Mouse (Mus musculus): ENCODE measurements around the gene Gfpt1.
"Not testable (repeated sequence)": the region's sequence is repeated elsewhere in the genome, so short reads cannot be mapped to it uniquely, and the experiment has no call there.

Gene Gfpt1

DNA sequence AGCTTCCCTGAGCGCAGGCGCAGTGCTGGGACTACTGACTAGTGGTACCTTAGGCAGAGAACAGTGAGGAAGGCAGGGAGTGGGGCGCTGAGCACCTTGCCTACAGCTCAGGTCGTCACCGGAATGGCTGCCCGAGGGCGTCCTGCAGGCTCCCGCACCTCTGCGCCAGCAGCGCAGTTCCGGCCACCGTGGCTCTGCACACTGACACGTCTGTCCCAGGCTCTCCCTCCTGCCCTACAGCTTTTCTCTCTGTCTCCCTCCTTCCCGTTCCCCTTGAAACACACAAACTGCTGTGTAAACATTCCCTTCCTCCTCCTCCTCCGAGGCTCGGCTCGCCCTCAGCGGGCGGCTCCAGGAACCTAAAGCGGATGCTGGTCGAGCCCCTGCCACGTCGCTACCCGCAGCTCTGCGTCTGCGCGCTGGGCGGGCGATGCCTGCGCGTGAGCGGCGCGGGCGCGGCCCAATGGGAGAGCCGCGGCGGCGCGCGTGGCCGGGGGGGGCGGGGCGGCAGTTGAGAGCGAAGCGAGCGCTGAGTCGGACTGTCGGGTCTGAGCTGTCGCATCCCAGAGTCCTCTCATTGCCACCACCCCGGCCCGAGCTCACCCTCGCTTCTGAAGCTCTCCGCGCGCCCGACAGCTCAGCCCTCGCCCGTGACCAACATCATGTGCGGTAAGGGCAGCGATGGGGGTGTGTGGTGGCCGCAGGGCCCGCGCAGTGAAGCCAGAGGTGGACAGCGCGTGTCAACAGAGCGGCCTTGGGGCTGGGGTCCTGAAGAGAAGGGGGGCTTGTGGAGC lies at the start of gene Gfpt1:
Gene Gfpt1, plus strand, starts transcription at position 510 of the 794 bp plus-strand sequence.
- DNase-seq: peak; percentile 96 to 97

DNA sequence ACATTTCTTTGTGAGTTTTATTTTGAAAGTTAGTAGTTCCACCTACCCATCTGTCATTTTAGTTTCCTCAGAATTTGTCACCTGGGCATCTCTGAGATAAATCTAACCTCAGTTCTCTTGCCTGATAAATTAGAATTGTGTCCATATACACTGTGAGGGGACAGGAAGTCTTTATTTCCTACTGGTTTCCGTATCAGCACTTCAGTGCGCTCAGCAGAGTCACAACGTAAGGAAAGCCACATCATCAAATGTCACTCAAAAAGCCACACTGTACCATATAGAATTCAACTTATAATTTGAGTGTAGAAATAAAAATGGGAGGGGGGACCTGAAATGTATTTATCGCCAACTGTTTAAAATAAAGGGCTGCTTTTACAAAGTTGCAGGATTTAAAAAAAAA lies 48.4 kb upstream of the Gfpt1 start:
- DNase-seq: no peak

DNA sequence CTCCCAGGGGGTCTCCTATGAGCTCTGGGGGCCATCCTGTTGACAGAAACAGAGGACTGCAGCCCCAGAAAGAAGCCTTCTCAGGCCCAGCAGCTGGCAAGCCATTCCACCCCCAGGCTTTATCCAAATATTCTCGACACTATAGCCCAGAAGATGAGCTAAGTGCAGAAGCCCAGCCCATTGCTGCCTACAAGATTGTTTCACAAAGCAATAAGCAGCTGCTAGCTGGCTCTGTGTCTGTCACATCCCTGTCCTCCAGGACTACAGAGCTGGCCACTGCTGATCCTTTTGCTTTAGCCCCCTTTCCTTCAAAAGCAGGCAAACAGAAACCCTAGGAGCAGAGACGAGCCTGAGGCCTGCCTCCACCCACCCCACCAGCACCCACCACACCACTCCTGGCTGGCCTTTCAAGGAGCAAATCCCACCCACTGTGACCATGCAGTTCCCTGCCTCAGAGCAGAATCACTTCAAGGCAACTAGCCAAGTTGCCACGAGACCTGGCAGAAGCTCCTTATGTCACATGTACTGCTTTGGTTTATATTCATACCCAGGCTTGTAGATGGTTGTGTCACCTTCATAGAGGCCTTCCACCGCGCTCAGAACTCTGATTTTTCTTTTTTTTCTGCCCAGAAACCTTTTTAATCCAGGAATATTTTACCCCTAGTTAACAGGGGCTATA lies 45.9 kb upstream of the Gfpt1 start:
- DNase-seq: no peak

DNA sequence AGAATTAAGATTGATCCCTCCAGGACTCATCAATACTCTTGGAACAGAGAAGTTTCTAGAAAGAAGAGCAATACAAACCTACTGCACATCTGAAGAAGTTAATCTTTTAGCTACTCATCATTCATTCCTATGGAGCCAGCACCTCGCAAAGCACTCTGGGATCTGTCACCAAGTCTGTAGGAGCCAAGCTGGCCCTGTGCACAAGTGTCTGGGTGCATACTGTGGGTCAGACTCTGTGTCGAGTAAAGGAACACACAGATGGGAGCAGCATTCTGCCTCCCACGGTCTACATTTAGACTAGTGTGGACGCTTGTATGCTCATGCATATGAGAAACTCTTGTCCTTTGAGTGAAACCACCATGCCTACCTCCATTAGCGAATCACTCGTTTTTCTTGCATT lies 45.3 kb upstream of the Gfpt1 start:
- no peak for DNase-seq

DNA sequence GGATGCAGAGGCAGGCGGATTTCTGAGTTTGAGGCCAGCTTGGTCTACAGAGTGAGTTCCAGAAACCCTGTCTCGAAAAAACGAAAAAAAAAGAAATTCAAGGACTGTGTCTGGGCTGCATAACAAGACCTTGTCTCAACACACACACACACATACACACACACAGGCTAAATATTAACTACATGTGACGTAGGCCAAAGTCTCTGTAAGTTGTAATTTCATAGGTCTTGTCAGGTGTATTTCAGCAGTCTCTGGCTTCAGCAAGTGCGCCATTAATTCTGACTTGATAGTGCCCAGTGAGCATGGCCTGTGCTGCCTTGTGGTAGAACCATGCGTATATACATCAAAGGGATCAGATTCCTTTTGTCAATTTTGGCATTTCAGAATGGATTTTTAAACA lies 40.7 kb upstream of the Gfpt1 start:
- DNase-seq: no peak

DNA sequence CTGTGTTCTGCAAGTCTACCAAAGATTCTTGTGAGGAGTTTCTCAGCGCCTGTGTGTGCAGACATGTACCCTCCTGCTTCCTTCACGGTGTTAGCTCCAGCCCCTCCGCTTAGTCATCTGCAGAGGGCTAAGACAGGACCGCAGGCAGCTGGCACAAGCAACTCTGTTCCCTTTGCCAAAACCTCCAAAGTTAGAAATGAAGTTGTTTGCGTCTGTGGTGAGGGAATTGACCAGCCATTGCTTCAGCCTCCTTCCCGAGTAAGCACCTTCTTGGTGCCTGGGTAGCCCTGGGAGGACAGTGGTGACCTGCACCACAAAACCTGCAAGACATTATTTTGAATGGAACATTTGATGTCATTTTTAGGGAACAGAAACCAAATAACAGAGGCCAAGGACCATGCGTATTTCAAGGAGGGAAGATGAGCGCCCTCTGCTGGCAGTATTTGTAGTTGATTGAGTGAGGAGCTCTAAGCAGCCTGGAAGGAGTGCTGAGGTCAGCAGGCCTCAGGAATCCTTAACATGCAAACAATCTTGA lies 40.1 kb upstream of the Gfpt1 start:
- peak; percentile 85 to 88 for DNase-seq

DNA sequence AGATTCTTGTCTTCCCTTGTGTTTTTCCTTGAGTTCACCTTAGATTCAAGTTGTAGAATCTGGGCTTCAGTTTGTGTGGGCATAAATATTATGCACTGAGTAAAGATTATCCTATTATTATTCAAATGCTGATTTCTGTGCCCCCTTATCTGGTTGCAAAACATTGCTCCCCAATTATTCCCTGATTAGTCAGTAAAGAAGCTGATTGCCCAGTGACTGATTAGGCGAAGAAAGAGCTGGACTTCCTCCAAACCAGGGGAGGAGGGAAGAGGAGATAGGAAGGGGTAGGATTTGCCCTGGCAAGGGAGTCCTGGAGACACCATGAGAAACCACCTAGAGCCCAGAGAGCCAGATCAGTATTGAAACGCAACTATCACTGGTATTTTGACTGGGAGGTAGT lies 38.5 kb upstream of the Gfpt1 start:
- DNase-seq: no peak

DNA sequence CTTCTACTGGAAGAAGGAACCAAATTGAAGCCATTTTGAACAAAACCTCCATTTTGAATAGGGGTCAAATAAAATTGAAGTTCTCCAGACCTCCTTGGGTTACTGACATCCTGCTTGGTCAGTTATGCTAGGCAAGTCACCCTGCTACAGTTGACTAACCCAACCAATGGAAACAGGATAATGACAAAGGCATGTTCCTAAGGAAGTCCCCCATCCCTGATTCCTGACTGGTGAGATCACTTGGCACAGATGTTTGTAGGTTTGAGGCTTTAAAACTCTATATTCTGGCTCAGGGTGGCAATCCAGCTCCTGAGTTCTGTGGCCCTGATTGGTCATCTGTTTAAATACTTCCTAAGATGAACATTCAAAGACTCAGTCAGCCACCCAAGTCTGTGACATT lies 37.1 kb upstream of the Gfpt1 start:
- no peak for DNase-seq

DNA sequence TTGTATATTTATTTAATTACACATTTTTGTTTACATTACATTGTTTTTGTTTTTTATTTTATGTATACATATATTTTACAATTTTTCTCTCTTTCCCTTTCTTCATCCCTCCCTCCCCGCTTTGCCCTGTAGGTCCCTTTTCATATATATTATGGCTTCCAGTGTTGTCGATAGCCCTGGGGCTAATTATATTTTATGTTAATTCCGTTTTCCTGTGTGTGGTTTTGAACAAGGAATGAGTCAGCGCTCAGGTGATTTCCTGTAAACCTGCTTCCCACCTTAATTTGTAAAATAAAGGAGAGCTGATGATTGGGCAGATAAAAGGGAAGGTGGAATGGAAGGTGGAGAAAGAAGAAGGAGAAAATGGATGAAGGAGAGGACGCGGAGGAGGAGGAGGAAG lies 33.8 kb upstream of the Gfpt1 start, which contains the start of gene Nfu1:
Gene Nfu1, plus strand, starts transcription at position 350 of the 400 bp plus-strand sequence.
- no peak for DNase-seq

DNA sequence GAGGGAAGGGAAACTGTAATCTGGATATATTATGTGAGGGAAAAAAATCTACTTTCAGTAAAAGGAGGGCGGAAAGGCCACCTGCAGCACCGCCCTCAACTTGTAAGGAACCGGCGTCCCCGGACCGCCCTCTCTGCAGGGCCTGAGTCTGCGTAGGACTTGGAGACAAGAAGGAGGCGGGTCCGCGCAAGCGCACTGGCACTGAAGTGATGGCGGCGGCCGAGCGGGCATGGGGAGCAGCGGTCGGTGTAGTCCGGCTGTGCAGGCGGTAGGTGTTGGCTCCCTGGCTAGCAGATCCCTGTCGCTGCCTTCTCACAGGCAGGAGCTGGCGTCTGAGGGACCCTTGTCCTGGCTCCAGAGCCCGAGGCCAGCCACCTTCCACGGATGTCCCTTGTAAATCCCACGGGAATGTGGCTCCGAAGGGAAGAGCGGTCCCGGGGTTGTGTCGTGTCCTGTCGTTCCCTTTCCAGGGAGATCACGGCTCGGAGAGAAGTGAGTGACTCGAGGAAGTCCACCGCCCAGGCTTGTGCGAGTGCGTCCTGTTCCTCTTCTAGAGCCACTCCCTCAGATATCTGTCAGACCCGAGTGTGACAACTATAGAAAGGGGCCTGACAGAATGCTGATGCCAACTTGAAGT lies 32.8 kb upstream of the Gfpt1 start:
- peak; percentile 94 to 97 for DNase-seq

DNA sequence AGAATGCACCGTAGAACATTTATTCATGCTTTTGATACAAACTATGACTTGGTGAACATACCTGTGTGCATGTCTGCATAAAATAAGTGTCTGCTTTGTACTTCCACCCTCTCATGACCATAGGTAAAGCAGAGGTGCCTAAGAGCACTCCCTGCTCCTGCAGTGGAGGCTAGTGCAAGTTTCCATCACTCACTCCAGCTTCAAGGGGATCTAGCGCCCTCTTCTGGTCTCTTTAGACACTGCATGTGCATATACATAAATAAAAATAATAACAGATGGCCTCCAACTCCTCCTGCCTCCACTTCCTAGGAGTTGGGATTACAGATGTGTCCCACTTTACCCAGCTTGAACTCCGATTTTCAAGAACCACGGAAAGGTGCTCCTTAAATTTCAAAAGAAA lies 25.7 kb upstream of the Gfpt1 start:
- DNase-seq: peak in 1 of 2 experiments; percentile 30

DNA sequence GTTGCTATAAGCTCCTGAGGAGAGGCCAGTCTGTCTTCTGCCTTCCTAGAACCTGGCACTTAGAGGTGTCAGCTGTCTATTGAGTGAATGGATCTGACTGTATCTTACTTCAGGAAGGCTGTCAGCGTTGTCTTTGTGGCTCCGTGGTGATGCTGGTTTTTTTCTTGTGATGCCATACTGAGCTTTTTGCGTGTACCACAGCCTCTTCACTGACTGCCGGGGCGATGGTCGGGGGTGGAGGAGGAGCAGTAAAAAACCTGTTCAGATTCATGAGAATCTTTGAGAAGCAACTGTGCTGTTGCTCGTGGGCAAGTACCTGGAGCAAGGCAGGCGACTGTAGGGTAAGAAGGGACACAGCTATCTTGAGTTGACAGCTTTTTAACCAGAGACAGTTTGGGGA lies 23.8 kb upstream of the Gfpt1 start:
- no peak for DNase-seq

DNA sequence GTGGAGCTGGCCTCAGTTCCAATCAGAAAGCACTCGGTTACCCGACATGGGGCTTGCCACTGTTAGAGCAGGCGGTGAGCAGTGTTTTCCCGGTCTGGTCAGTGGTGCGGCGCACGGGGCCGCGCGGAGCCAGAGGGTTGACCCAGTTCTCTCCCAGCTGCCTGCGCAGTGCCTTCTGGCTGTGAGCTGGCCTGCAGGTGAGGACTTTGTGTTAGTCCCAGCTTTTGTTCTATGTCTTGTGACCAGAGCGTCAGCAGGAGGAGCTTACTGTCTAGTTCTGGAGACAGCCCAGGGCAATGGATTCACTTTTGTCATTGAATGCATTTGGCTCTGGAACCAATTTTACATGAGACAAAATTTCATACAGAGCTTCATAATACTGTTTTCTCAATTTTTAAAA lies 20.9 kb upstream of the Gfpt1 start:
- DNase-seq: no peak

DNA sequence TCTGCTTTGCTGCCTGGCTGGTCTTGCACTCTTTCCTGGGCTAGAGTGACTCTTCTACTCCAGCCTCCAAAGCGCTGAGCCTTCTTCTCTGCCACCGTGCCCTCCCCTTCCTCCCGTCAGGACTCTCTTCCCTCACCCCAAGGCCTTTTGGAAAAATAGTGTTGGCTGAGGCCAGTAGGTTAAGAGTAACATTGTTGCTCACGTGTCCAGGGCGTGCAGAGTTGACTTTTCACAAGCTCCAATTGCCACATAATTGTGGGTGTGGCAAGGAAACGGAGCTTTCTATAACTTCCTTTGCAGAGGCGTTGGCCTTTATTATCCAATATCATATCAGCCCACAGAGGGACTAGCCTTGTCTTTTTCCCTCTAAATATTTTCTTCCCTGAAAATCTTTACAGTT lies 15.7 kb upstream of the Gfpt1 start:
- peak; percentile 72 to 79 for DNase-seq

DNA sequence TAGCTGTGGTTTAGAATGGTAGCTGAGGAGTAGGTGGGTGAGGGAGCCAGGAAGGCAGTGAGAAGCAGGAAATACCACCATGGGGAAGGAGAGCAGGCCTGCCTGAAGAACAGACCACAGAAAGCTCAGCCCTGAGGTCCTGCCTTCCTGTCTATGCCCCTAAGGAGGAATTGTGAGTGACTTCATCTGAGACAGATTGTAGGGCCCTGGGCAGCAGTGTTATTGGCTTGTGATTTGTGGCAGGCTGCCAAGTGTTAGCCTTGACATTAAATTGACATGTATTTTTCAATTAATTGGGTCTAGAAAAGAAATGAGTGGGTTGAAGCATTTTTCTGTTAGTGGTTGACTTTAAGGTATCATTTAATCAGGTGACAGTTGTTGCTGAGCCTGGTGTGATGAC lies 13.8 kb upstream of the Gfpt1 start:
- no peak for DNase-seq

DNA sequence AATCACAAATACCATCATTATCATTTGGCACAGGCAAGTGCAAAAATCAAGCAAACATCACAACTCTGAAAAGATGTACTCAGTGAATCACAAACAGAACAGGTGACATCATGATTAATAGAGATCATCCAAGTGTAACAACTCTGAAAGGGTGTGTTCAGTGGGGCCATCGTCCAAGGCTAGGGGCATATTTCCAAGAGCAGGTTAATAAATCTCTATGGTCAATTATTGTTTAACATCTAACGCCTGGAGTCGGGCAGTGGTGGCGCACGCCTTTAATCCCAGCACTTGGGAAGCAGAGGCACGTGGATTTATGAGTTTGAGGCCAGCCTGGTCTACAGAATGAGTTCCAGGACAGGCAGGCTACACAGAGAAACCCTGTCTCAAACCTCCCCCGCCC lies 11.3 kb upstream of the Gfpt1 start:
- not testable (repeated sequence) for DNase-seq

DNA sequence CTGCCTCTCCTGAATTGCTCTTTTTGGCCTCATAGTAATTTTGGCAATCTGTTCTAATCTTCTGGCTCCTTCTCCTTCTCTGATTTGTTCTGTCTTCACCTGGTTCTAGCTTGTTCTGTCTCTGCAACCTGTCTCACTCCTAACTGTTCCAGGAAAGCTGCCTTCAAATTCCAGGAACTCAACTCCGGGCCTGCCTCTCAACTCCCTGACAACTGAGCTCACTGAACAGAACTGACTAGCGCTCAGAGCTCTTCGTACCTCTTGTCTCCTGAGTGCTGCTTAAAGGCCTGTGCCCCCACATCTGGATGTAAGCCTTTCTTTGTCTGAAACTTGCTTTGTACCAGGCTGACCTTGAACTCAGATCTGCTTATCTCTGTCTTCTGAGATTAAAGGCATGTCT lies 10.2 kb upstream of the Gfpt1 start:
- DNase-seq: no peak

DNA sequence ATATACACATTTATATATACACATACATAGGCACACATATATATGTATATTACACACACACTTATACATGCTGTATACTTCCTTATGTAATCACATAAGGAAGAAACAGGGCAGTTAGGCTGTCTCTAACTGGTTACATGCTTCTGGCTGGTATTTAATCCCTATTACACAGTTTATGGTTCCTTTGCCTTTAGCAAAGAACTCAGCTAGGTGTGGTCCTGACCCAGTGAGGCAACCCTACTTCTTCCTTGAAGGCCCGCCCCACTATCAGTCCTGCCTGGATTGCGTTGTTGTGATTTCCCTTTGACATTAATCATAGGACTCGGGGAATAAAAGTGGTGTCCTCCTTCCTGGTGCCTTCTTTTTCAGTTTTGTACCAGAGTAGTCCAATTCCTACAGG lies 8.3 kb upstream of the Gfpt1 start:
- no peak for DNase-seq

DNA sequence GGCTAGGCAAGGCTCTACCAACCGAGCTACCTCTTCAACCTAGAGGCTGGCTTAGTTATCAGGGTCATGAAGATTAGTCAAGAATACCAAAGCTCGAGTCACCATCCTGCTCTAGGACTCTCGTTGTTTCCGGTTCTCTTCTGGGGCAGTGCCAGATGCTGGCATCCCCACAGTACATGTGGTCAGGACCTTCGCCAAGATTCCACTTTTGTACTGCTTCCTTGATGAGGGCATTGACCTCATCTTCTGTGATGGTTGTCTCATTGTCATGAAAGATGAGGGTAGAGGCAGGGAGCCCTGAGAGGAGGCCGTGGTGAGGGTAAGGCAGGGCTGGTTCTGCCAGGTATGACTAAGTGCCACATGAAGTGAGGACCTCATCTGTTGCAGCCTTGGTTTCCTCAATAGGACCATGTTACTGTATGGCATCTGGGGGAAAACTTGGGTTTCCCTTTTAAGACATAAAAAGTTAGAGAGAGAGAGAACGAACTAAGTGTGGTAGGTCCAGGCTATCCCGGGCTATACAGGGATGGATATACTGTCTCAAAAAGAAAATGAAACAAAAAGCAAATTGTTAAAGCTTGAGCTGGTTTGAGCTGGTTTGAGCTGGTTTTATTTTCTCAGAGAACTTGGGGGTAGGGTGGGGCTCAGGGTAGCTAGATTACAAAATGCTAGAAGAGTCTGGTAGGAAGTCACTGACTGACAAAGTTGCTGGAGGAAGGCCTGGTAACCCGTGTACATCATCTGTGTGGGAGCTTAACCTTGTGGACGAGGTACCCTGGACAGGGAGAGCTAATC lies 4.6 kb upstream of the Gfpt1 start:
- DNase-seq: peak; percentile 32 to 36

DNA sequence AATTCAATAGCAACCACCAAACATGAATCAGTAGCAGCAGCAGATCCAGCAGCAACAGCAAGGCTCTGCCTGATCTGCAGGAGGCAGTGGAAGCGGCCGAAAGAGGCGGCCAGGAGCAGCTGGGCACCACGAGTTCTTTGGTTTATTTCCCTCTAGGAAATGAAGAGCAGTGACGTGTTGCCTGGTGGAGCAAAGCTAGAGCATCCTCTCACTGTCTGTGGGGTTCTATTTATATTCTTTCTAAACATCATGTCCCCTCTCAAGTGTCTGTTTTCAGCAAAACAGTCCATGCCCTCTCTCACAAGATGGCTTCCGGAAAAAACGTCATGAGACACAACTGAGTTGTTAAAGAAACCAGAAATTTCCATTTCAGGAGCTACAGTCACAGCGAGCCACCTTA lies 3.5 kb upstream of the Gfpt1 start:
- no peak for DNase-seq

DNA sequence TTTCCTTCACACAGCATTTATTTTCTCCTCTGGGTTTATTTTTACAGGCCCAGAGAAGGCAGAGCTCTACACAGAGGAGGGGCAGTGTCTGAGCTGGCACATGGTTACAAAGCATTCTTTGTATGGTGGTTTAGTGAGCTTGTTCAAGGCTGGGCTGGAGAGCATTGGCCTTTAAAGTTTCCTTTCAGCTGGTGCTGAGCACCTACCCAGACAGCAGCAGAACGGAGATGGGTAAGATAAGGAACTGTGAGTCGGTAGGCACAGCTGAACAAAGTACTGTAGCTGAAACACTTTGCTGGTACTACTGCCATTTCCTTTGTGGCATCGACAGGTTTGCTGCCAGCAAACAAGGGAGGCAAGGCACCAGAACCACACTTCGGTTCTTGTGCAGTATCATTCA lies 1.7 kb upstream of the Gfpt1 start:
- DNase-seq: no peak

DNA sequence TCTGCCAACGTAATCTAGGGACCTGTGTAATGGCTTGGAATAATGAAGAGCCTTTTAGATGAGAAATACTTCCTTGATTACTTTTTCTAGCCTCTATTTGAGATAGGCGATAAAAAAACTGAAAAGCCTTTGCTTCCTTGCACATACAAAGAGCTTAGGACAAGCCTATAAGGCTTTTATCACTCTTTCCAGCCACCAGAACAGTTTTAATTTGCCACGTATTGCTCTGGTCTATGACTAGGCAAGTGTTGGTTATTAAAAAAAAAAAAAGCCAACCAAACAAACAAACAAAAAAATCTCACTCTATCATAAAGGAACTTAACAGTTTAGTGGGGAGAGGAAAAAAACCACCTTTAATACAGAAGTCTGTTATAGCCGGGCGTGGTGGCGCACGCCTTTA lies 1.2 kb upstream of the Gfpt1 start:
- no peak for DNase-seq

DNA sequence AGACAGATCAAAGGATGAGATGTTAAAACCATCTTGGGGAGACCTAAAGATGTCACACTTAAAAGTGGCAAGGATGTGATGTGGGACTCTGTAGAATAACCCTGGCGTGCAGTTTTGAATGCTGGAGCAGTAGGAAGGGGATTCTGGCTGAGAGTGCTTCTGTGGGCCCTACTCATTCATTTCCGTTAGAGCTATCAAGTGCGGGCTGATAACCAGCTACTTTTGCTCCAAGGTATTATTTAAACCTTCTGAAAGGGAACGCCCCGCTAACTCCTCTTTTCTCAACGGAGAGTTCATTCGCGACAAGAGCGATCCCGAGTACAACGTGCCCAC lies 676 bp upstream of the Gfpt1 start:
- DNase-seq: no peak
